Mouse (Mus musculus) erythroblast, adult 5-6 weeks (primary cell): ENCODE results near the gene Rpa2. TPM values are rescaled to one million over a fixed set of nuclear protein-coding genes. Genes with fewer than 3 reads are reported as not detected.

Source experiments
- ATAC-seq: replicated peaks from 2 replicates; pipeline ENCODE4 v1.8.0; 2016; ENCODE audit warnings: moderate number of reproducible peaks, mild to moderate bottlenecking, moderate TSS enrichment, inconsistent platforms; ENCODE audit not compliant: poor library complexity, low FRiP score, severe bottlenecking
- total RNA-seq, 2 experiments: library from RNA; stranded (forward) in 1 of 2; stranded (reverse) in 1 of 2; fragments of 150-400 nt in 1 of 2; fragments of 200-764, 138-1000 nt in 1 of 2; gene quantifications; 2 replicates each; pipeline versions ENCODE4 v1.2.3 to v1.2.4; 2015 to 2017; ENCODE audit warnings: low replicate concordance in 2 of 2

The Rpa2 gene
- total RNA-seq, 2 experiments from 2014 or later, result 20.6 to 30.3 TPM

- ATAC-seq, result no peak
These were observed 31.7 kb downstream of the Rpa2 start for GRCm38 (mm10) chr4:132799845-132800244.

DNA sequence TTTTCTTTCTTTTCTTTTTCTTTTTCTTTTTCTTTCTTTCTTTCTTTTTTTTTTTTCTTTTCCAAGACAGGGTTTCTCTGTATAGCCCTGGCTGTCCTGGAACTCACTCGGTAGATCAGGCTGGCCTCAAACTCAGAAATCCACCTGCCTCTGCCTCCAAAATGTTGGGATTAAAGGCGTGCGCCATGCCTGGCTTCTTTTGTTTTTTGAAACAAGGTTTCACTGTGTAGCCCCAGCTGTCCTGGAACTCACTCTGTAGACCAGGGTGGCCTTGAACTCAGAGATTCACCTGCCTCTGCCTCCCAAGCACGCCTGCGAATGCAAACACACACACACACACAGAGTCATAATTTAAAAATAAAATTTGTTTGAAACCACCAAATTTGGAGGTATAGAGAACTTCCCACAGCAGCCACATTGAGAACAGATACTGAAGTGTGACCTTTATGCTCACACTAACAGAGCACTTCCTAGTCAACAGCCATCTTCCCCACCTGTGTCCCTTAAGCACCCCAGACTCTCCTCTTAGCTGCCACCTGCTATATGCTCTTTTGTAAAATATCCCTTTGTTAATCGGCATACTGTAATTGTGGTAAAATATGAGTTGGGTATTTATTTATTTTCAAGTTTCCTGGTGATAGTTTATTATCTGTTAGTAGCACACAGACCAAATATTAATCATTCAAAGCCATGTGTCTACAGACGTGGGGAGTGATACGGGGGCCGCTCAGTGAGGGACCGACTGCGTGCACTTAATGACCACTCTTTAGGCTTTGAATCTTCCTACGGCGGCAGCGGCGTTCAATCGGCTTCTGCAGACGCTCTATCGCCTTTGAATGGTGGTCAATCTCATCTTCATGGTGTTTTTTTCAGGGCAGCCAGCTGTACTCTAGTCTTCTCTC lies 33.3 kb downstream of the Rpa2 start:
- peak; percentile 80 for ATAC-seq

DNA sequence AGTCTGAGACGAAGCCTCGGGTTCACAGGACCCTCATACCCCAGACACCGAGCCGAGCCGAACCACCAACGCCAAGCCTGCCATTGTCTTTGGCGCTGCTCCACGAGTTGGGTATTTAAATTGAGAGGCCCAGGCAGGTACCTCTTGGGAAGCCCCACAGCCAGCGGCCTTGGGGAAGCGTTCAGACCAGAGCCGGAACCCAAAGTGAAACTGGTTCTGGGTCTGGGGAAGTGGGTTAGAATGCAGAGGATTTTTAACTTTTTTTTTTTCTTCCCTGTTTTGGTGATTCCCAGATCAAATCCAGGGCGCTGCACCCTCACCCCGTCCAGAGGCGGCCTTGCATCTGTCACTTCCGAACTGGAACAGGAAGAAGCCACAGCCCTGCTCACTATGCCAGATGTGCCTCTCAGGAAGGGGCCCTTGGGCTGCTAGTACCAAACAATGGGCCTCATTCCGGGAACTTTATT lies 34.1 kb downstream of the Rpa2 start:
- ATAC-seq, result peak; percentile 31; the same call in 1 of the 2 replicates

GRCm38 (mm10) chr4:132803212-132803611 lies 35.1 kb downstream of the Rpa2 start:
- ATAC-seq, result no peak

DNA sequence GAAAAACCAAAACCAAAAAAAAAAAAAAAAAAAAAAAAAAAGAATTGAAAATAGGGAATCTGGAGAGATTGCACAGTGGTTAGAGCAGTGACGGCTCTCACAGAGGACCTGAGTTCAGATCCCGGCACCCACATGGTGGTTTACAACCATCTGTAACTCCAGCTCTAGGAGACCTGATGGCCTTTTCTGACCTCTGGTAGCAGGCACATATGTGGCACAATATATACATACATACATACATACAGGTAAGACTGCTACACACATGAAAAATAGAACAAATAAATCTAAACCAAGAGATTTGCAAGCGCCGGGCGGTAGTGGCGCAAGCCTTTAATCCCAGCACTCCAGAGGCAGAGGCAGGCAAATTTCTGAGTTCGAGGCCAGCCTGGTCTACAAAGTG lies 35.7 kb downstream of the Rpa2 start:
- ATAC-seq, result no peak

DNA sequence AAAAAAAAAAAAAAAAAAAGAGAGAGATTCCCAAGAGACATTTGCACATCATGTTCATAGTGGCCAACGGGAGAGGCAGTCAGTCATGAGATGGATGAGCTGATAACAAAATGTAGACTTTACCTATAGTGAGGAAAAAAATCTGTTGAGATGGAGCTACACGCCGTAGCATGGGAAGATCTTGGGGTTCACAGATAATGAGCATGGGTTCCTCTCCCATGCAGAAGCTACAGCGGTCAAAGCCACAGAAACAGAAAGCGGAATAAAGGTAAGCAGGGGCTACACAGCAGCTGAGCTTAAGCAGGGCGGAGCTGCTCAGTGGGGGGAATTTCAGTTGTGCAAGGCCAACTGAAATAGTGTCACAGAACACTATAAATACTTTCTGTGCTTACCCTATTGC lies 36.2 kb downstream of the Rpa2 start:
- ATAC-seq, result no peak

GRCm38 (mm10) chr4:132805146-132805545 lies 37.0 kb downstream of the Rpa2 start:
- no peak for ATAC-seq

GRCm38 (mm10) chr4:132805599-132806197 lies 37.6 kb downstream of the Rpa2 start:
- ATAC-seq, result peak; percentile 60

DNA sequence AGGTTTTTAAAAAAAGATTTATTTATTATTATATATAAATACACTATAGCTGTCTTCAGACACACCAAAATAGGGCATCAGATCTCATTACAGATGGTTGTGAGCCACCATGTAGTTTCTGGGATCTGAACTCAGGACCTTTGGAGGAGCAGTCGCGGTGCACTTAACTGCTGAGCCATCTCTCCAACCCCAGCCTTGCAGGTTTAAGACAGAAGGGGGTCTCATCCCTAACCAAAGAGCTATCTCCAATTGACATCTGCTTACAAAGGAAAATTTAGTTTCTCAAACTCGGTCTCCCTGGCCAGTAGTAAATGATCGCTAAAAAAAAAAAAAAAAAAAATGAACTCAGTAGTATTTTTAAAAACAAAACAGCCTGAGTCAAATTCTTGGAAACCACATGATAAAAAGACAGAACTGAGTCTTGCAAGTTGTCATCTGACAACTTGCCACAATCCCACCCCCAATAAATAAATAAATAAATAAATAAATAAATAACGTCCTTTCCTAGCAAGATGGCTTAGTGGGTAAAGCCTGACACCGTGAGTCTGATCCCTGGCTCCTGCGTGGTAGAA lies 38.6 kb downstream of the Rpa2 start:
- no peak for ATAC-seq

DNA sequence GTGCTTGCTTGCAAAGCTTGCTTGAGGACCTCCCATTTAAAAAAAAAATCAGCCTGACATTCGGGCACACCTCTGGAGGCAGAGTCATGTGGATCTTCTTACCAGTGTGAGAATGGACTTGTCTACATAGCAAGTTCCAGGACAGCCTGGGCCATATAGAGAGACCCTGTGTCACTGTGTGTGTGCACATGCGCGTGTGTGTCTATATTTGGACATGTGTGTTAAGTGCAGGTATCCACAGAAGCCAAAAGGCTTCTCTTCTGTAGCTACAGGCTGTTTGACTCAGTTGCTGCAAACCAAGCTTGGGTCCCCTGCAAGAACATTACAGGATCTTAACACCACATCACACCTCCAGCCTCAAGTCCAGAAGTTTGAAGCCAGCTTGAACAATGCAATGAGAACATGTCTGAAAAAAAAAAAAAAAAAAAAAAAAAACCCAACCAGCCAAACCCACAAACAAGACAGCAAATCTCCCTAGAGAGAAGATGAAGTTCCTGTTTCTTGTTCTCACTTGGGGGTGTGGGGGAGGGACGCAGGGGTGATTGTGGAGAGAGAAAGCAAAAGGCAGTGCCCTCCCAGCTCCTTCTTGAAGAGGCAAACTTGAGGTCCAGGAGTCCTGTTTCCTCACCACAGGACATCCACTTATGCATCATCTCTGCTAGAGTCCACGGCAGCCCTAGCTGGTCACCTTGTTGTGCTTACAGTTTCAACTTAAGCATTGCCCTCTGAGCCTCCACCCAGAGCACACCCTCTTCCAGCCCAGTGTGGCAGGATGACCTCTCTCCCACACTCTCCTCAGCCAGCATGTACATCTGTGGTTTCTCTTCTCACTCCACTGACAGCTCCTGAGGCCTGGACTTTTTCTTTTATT lies 39.9 kb downstream of the Rpa2 start:
- ATAC-seq, result no peak

DNA sequence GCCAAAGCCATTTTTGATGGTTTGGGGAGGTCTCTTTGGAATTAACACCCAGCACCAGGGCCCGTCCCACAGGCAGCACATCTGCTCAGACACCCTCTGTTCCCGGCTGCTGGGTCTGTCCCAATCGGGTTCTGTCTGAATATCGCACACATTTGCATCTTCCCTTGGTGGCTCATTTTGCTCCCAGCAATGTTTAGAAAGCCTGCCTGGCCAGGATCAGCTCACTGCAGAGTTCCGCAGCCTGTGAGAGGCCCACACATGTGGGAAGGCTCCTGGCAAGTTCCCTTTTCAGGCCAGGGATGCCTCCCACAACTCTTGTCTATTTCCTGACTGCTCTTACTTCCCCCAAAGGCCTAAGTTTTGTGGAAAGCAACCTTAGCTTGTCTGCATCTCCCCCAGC lies 41.5 kb downstream of the Rpa2 start:
- no peak for ATAC-seq

GRCm38 (mm10) chr4:132816404-132816803 lies 48.3 kb downstream of the Rpa2 start:
- ATAC-seq, result no peak

DNA sequence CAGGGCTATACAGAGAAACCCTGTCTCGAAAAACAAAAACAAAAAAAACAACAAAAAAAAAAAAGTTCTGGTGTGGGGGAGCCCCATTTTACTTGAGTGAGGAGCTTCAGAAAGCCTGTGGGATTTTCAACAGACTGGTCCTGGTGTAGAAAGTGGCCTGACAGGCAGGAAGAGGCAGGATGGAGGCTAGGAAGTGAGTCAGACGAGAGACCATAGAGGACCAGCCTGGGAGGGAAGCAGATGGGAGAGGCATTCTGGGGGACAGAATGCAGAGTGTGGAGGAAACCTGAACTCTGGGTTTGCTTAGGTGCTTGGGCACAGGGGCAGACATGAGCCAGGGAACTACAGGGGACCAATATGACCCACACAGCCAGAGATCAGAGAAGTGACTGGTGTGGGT lies 48.7 kb downstream of the Rpa2 start:
- ATAC-seq, result no peak

GRCm38 (mm10) chr4:132818442-132818841 lies 50.3 kb downstream of the Rpa2 start:
- no peak for ATAC-seq

GRCm38 (mm10) chr4:132823614-132824366 lies 55.7 kb downstream of the Rpa2 start:
- peak; percentile 89 for ATAC-seq
